Mouse (Mus musculus) cerebellum, adult 2 months (tissue): ENCODE measurements at regions not wholly inside any gene's neighbourhood (a gene's known extent, or its start where the extent isn't known, plus 50 kb on each side); places are given as distances from the start of the nearest gene placed in this dataset.

ENCODE experiments used
- CTCF ChIP-seq: fragments of 200-500 bp; IDR thresholded peaks from 2 replicates; pipeline ENCODE4 v1.5.1; 2011; ENCODE audit warnings: low read depth, mild to moderate bottlenecking, control low read depth, low read length, moderate library complexity, borderline replicate concordance; ENCODE audit not compliant: insufficient read depth
- POLR2A ChIP-seq: fragments of 200-500 bp; IDR thresholded peaks from 2 replicates; pipeline ENCODE4 v1.6.1; 2011; ENCODE audit warnings: low read length, control low read depth, borderline replicate concordance; ENCODE audit not compliant: insufficient read depth

DNA sequence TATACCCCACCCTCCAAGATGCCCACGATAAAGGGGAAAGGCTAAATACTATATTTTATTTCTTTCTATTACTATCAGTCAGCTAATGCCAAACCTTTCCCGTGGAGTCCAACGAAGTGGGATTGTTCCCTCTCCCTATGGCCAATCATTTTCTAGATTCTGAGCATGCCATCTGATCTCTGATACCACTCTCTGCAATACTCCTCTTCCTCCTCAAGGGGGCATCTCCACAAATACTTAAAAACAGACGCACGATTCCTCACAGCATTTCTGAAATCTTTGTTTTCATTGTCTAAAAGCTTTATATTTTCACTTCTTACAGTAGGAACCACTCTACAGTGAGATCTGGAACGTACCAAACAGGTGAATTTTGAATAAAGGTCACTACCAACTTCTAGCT is 270.8 kb downstream of the Pdha2 start:
- TF ChIP-seq CTCF, result no peak
- no peak for TF ChIP-seq POLR2A
